Mouse (Mus musculus) cerebellum, adult 2 months (tissue): Measurements from ENCODE around the gene Tenm3.

Source experiments
- CTCF ChIP-seq: fragments of 200-500 bp; IDR thresholded peaks from 2 replicates; pipeline ENCODE4 v1.5.1; 2011; ENCODE audit warnings: low read depth, mild to moderate bottlenecking, control low read depth, low read length, moderate library complexity, borderline replicate concordance; ENCODE audit not compliant: insufficient read depth
- POLR2A ChIP-seq: fragments of 200-500 bp; IDR thresholded peaks from 2 replicates; pipeline ENCODE4 v1.6.1; 2011; ENCODE audit warnings: low read length, control low read depth, borderline replicate concordance; ENCODE audit not compliant: insufficient read depth

GRCm38 (mm10) chr8:48310240-48310849, 533.4 kb downstream of the Tenm3 start:
- no peak for TF ChIP-seq CTCF
- TF ChIP-seq POLR2A: no peak
